Mouse (Mus musculus) kidney, adult 11 months (tissue): ENCODE results near the gene Napepld.
"Not testable (repeated sequence)": the region's sequence is repeated elsewhere in the genome, so short reads cannot be mapped to it uniquely, and the experiment has no call there.

Source experiments
- DNase-seq: peaks from one replicate; pipeline ENCODE4 v3.0.0; 2022

Napepld gene

DNA sequence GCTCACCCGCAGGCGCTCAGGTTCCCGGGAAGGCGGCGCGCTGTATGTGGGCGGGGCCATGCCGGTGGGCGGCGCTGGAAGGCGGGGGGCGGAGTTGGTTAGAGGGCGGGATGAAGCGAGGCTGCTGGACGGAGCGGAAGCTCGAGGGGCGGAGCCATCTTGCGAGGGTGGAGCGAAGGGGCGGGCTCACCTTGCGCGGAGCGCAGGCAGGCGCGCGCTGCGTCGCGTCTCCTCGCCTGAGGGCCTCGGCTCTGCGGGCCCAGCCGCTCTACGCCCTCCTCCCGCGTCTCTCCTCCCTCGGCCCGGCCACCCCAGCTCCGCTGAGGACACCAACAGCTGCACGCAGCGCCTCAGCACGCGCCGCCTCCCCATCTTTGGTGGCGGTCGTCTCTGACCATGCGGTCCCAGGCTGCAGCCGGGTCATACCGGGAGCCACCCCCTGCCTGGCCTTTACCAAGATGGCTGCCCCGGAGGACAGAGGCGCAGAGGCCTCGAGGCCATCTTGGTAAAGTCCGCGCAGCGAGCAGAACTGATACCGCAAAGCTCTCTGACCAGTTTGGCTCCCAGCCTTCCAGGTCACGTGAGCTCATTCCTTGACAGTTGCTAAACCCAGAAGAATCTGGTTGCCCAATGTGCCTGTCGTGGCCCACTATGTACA lies at the start of gene Napepld:
Gene Napepld (minus strand): TSS at position 46 of the 658 bp plus-strand sequence.
- DNase-seq, result peak; percentile 98

DNA sequence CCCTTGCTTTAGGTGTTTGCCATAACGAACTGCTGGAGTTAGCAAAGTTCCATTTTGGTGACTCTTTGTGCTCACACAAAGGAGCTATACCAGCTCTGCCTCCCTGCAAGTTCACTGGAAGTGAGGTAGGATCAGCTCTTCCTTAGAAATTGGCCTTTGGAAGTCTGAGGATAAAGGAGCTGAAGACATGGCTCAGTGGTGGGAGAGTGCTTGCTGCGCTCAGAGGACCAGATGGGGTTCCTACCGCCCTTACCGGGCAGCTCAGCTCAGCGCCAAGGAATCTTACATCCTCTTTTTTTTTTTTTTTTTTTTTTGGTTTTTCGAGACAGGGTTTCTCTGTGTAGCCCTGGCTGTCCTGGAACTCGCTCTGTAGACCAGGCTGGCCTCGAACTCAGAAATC lies 44.8 kb upstream of the Napepld start:
- no peak for DNase-seq

DNA sequence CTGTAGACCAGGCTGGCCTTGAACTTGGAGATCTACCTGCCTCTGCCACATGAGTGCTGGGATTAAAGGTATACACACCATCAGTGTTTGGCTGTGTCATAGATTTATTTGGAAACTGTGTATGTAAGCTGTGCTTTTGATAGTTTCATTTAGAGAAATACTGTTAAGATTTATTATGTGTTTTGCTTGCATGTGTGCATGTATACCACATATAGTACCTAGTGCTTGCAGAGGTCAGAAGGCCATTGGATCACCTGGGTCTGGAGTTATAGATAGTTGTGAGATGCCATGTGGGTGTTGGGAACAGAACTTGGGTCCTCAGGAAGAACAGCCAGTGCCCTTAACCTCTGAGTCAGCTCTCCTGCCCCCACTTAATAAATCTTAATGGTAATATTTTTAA lies 43.5 kb upstream of the Napepld start:
- DNase-seq, result no peak

DNA sequence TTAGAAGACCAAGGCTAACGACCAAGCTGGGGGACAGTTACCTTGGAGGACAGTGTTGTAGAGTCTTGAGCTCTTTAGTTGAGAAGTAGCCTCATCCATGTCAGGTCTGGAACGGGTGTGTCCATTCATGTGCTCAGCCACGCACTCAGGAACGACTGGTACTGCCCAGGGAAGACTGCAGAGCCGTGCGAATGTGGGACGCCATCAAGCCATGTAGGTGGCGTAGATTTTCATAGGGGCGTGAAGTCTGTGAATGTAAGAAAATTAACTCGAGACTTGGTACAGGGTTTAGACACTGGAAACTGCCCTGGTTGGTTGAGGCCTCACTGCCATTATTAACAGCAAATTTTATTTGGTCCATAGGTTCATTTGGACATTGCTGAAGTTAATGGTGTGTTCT lies 42.4 kb upstream of the Napepld start:
- no peak for DNase-seq

DNA sequence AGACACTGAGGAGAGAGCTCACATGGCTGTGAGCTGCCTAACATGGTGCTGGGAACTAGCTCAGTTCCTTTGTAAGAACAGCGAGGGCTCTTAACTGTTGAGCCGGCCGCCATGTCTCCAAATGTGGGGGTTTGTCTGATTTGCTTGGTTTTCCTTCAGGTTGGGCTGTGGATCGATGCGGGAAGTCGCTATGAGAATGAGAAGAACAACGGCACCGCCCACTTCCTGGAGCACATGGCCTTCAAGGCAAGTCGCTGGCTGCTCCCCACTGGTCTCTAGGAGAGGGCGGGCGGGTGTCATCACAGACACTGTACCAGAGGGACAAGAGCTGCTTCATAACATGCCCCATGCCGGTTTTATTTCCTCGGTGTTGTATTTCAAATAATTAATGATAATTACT lies 38.7 kb upstream of the Napepld start:
- DNase-seq, result no peak

DNA sequence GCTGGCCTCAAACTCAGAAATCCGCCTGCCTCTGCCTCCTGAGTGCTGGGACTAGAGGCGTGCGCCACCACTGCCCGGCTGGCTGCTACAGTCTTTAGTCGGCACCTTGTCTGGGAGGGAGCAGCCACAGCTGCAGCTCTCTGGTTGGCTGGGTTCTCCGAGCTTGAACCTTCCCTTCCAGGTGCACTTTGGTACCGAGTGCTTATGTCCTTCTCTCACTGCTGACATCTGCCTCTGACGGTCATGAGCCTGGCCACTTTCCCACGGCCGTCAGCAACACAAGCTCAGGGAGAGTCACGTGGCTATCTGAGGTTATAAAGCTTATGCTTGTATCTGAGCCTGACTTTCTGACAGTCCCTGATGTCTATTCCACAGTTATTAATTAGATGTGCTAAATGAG lies 37.9 kb upstream of the Napepld start:
- peak; percentile 86 for DNase-seq

DNA sequence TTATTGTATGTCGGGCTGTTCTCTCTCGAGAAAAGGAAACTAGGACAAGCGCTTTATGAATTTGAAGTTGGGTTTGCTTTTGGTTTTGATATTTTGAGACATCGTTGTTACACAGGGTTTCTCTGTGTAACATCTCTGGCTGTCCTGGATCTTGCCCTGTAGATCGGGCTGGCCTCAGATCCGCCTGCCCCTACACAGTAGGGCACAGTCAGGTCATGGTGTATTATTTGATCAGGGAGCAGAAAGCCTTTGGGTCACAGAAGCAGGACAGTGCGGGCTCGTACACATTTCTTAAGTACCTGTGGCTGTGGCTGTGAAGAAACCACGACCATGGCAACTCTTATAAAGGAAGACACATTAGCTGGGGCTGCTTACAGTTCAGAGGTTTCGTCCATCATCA lies 36.4 kb upstream of the Napepld start:
- no peak for DNase-seq

DNA sequence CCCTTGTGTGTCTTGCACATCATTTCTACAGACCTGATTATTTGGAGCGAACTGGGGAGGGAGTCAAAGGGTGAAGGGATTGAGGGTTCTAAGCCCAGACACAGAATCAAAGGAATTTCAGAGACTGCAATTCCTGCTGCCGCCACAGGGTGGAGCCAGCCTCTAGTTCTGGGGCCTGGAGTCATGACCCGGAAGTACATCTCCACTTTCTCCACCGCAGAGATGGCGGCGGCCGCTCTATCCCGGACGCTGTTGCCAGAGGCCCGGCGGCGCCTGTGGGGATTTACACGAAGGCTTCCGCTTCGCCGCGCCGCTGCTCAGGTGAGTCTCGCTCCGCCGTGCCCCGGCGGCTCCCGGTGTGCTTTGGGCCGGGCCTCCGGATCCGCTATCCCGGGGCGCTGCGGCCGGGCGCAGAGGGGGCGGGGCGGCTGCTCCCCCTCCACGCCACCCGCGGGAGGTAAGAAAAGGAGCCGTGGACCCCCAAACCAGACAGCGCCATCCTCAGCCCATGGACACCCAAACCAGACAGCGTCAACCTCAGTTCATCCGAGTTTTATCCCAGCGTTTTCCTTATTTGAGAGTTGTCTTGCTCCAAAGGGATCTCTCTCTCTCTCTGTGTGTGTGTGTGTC lies 35.9 kb upstream of the Napepld start, which contains the start of gene Pmpcb:
Gene Pmpcb (plus strand): TSS at position 186 of the 630 bp plus-strand sequence.
- peak; percentile 85 for DNase-seq

DNA sequence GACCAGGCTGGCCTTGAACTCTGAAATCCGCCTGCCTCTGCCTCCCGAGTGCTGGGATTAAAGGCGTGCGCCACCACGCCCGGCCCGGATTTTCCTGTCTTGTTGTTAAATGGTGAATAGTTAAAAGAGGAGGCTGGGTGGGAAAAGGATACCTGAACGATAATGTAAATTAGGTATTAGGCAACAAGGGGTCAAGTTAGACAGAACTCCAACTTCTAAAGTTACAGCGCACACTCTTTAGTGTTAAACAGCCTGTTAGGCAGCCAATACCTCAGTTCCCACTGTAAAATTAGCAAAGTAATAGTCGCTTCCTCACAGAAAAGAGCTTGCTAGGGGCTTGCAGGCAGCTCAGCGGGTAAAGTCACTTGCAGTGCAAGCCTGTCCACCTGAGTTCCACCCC lies 34.9 kb upstream of the Napepld start:
- DNase-seq, result no peak

DNA sequence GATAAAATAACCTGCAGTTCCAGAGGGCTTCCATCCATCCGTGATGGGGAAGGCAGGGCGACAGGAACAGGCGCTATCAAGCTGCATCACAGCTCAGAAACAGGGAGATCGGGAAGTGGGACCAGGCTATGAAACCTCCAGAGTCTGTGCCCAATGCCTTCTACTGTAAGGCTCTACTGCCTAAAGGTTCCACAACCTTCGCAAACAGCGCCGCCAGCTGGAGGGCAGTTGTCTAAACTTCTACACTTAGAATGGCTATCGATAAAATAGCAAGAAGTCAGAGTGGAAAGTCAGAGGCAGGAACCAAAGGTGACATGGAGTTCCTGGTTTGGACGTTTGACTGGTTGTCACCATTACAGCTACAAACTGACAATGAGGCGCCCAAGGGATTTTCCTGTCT lies 34.4 kb upstream of the Napepld start:
- peak; percentile 67 for DNase-seq

DNA sequence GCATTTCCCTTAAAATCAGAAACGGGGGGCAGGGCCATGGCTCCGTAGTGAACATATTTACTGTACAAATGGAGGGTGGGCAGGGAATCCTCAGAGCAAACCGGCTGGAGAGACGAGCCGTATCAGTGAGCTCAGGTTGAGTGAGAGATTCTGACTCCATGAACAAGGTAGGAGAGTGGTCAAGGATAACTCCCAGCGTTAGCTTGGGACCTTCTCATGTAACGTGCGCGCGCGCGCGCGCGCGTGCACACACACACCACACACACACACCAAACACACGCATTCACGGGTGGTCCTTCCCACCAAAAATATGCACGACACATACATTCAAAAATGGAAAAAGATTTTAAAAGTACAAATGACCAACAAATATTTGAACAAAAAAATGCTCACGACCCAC lies 33.9 kb upstream of the Napepld start:
- no peak for DNase-seq

DNA sequence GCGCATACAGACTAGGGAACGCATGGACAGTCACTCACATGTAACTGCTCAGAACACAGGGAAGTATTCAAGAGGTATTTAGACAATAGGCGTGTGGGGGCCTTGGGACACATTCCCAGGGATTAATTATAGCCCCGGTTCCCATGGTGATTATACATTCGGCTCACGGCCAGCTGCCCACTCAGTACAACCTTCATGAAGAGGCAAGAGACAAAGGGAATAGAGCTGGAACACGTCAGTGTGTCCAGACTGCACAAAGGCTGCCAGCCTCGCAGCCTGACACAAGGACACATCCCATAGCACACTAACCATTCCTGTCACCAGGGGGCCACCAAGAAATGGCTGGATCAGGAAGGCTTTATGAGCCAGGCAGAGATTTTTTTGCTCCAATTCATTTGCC lies 31.7 kb upstream of the Napepld start:
- DNase-seq, result peak; percentile 24

DNA sequence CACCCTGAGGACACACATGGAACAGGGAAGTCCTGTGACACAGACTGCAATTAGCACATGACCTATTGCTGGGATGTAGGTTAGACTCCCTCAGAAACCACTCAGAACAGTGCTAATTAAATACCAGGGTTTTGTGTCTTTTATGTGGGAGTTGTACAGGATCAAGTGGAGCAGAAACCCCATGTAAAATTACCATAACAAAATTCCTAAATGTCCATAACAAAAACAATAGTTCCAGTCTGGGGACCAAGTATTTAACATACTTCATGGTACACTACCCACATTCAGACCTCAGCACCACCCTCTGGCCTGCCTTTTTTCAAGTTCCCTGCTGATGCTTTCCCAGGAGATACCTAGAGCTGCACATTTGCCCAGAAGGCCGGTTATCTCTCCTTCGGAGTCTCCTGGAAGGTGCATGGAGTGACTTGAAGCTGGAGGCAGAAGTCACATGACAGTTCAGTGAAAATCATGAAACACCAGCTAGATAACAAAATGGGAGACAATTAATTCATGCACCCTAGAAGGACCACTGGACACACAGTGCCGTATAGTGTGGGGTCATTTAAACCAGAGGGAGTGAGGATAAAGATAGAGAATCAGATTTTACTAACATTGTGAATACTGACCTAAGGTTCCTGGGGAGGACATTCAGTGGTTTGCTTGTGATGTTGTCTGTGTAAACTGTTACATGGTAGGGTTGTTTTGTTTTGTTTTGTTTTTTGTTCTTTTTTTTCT lies 31.1 kb upstream of the Napepld start:
- DNase-seq, result no peak

DNA sequence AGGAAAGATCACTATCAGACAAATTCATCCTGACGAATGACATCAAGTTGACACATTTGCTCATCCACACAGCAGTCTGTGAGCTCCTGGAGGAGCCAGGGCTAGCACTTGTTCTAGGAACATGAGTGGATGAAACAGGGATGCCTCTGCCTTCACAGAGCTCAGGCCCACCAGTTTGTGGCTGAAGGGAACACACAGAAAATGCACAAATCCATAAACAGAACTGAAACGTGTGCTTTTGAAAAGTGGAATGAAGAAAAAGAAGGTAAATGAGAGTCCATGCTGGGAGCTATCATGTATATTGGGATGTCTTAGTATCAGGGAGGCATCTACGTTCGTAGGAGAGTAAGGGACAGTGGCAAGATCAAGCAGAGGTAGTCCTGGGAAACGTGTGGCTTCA lies 27.9 kb upstream of the Napepld start:
- no peak for DNase-seq

DNA sequence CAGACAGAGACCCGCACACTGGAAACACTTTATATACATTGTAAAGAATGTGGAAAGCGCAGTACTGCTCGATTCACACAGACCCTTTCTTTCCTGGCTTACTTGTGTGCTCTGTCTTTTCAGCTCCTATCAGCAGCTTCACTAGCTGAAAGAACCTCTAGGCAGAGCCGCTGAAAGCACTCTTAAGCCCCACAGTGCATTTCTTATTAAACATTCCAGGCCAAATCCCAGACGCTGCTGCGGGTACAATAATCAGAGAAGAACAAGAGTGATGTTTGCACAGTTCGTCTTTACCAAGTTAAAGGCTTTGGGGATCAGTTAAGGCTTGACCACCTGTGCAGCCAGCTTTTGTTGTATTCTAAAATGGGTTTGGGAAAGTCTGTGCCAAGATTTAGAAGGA lies 23.7 kb upstream of the Napepld start:
- DNase-seq, result no peak

DNA sequence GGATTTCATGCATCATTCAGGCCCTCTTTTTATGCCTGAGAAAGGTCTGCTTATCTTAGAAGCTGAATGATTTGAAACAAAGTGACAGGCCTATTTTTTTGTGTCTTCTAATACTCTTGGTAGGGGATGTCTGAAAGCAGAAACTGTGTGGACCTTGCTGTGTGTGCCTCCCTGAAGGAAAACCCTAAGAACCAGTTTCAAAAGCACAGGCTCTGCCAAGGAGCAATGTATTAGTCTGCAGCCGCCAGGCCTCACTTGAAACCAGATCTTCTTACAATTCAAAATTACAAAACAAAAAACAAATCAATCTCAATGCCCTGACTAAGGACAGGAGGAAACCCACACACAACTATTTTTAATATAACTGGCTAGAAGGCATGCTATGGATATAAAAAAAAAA lies 23.2 kb upstream of the Napepld start:
- DNase-seq, result no peak

DNA sequence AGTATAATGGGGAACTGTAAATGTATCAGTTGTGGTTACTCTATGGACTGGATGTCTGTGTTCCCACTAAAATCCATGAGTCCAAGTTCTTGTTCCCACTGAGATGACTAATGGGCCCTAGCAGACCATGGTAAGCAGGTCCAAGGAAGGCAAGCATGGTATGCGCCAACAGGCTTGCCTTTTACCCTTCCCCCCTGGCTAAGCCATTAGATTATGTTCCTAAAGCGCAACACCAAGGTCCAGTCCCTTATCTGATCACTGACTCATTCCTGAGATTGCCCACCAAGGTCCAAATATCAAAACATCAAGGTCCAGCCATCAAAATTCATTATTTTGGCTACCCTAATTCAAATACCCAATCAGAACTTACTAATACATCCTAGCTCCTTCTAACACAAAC lies 18.0 kb upstream of the Napepld start:
- no peak for DNase-seq

DNA sequence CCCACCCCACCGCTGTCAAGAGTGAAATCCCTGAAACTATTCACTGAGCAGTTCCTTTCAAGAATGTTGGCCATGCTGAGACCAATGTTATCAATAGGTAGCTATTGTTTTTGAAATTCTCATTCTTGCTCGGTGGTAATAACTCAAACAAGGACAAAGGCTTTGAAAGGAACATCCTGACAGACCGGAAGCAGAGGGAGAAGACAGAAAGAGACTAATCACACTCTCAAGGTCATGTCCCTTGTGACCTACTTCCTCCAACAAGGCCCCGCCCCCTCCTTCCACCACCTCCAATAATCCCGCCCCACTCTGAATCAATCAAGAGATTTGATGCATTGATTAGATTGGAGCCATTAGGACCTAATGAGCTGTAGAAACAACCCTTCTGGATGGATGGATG lies 17.4 kb upstream of the Napepld start:
- DNase-seq, result no peak

DNA sequence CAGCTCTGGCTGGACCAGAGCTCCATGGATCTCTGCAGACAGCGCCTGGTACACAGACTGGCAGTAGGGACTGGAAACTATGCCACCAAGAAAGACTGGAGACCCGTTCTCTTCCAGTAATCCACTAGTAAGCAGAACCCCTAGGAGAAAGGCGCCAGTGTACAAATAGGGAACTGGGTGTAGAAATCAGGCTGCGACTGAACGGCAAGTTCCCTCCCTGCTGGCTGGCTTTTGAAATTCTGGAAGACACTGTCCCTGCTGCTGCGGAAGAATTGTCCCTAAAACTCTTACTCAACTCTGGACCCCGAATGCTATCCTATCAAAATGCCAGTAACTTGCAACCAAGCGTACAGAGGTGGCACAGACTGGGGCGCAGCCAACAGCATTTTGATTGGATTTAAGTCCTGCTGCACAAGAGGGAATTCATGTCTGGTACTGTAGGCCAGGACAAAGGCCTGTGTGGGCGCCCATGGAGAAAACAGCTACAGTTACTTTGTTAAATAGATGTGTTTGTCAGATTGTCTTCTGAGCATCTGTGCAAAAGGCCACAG lies 16.0 kb upstream of the Napepld start:
- DNase-seq, result no peak

DNA sequence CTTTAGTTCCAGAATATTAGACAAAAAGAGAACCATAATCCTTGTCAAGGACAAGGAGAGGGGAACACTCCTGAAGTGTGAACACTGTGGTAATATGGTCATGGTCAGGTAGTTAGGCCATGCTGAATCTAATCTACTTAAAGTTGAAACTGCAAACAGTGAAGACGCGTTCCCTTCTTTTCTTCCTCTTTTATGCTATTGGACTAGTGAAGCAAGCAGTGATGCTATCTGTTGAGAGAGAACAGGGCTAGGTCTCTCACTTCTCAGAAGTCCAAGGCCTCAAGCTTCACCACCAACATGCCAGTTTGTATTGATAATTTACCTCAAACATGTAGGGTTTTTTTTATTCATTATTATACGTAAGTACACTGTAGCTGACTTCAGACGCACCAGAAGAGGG lies 13.3 kb upstream of the Napepld start:
- DNase-seq, result no peak

DNA sequence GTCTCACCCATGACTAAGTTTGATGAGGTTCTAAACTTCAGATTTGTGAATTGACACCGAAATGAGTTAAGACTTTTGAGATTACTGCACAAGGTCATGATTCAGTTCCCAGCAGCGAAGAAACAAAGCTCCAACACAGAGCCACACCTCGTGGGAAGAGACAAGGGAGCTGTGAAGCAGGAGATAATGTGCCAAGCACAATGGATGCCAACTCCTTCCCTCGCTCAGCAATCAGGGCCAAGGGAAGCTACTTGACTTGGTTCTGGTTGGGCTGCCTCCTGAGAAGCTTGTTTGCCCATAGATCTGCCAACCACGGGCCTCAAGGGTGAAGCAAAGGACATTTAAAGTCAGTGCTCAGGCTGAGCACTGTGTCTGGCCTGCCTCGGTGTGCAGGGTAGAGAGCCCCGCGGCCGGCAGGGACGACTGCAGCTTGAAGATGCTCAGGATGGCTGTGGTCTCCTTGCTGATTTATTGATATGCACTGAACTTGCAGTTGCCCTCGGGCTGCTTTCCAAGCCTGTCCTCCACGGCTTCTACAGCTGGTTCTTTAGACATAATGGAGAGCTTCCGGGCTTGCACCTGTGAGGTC lies 11.0 kb upstream of the Napepld start:
- no peak for DNase-seq

DNA sequence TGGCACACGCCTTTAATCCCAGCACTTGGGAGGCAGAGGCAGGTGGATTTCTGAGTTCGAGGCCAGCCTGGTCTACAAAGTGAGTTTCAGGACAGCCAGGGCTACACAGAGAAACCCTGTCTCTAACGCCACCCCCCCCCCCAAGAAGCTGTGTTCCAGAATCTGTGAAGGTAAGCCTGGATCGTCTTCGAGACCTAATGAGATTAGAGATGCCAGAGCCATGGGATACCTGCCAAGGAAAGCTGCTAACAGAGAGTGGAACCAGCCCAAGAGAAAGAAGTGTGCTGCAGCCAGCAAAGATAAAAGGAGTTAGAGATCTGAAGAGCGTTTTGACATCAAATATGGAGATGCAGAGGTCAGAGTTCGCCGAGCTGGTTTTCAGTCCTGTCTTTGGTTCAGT lies 6.8 kb upstream of the Napepld start:
- DNase-seq, result not testable (repeated sequence)

DNA sequence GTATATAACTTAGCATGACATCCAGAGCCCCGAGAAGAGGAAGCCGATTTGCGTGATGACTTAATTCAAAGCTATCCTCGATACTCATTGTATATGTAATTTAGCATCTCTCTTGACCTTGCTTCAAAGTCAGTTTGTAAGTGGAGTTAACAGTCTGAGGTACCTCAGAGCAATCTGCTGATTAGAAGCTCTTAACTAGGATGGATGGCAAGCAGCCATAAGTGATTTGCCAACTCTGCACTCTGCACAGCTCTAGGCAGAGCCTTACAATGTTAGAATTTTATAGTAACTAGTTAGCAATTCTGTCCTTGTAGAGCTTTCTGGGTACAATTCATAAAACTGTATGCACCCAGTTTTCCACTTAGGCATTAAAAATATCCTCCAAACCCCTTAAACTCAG lies 5.3 kb upstream of the Napepld start:
- DNase-seq, result no peak

DNA sequence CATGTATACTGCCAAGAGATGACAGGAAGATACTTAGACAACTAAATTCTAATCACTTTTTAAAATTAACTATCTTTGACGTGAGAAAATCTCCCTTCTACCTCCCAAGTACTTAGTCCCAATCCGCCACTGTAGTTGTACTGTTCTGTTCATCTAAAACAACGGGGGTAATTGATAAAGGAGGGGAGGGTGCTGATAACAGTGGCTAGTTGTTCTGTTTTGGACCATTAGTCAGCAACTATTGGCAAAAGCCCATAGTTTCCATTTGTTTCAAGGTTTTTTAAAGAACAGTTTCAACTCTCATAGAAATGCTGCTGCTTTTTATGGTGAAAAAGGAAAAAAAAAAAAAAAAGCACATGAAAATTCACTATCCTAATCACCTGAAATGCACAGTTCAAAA lies 2.5 kb upstream of the Napepld start:
- no peak for DNase-seq
